Mouse (Mus musculus) myocyte (in vitro differentiated cells): Measurements from ENCODE around the gene Creb3l2. TPM values are rescaled to one million over a fixed set of nuclear protein-coding genes. Genes with fewer than 3 reads are reported as not detected.

Experiments used
- H3K27me3 ChIP-seq: one replicate; pipeline ENCODE4 v1.6.1; 2011; ENCODE audit not compliant: control insufficient read depth, insufficient read depth, insufficient read length
- H3K36me3 ChIP-seq: one replicate; pipeline ENCODE4 v1.6.1; 2011; ENCODE audit not compliant: control insufficient read depth, insufficient read depth
- H3K4me2 ChIP-seq: one replicate; pipeline ENCODE4 v1.6.1; 2011; ENCODE audit warnings: low read depth, control low read depth
- H3K4me3 ChIP-seq: one replicate; pipeline ENCODE4 v1.5.1; 2011; ENCODE audit warnings: mild to moderate bottlenecking, control low read depth, moderate library complexity
- H3K79me2 ChIP-seq: one replicate; pipeline ENCODE4 v1.6.1; 2011; ENCODE audit not compliant: control insufficient read depth, insufficient read depth
- H3ac ChIP-seq: one replicate; pipeline ENCODE4 v1.6.1; 2011; ENCODE audit not compliant: control insufficient read depth, insufficient read length
- CEBPB ChIP-seq: IDR thresholded peaks from 2 replicates; pipeline ENCODE4 v1.6.1; 2011; ENCODE audit warnings: mild to moderate bottlenecking, moderate library complexity; ENCODE audit not compliant: poor library complexity, insufficient read depth, severe bottlenecking
- E2F4 ChIP-seq: IDR thresholded peaks from one replicate; pipeline ENCODE4 v1.6.1; 2011; ENCODE audit warnings: mild to moderate bottlenecking, control low read depth, moderate library complexity; ENCODE audit not compliant: insufficient read depth
- MAX ChIP-seq: IDR thresholded peaks from one replicate; pipeline ENCODE4 v1.6.1; 2011; ENCODE audit warnings: low read depth, mild to moderate bottlenecking, control low read depth
- MYOD1 ChIP-seq, 3 experiments: IDR thresholded peaks; one replicate each; pipeline ENCODE4 v1.6.1; 2011; ENCODE audit warnings: control low read depth in 2 of 3, low read depth in 2 of 3, mild to moderate bottlenecking in 2 of 3, moderate library complexity in 1 of 3; ENCODE audit not compliant: insufficient read length in 2 of 3, control insufficient read depth in 1 of 3
- MYOG ChIP-seq, 3 experiments: IDR thresholded peaks; one replicate each; pipeline ENCODE4 v1.6.1; 2011; ENCODE audit warnings: control low read depth in 2 of 3, low read depth in 2 of 3, mild to moderate bottlenecking in 2 of 3; ENCODE audit not compliant: insufficient read length in 2 of 3, control insufficient read depth in 1 of 3, insufficient read depth in 1 of 3
- POLR2A ChIP-seq: IDR thresholded peaks from one replicate; pipeline ENCODE4 v1.6.1; 2011; ENCODE audit warnings: low read depth, mild to moderate bottlenecking, control low read depth, moderate library complexity; ENCODE audit not compliant: insufficient read length
- POLR2AphosphoS2 ChIP-seq: IDR thresholded peaks from one replicate; pipeline ENCODE4 v1.6.1; 2011; ENCODE audit warnings: low read depth, control low read depth; ENCODE audit not compliant: insufficient read length
- REST ChIP-seq: IDR thresholded peaks from one replicate; pipeline ENCODE4 v1.6.1; 2011; ENCODE audit warnings: mild to moderate bottlenecking, control low read depth, moderate library complexity; ENCODE audit not compliant: insufficient read depth, insufficient read length
- SRF ChIP-seq: IDR thresholded peaks from one replicate; pipeline ENCODE4 v1.6.1; 2011; ENCODE audit warnings: low read depth; ENCODE audit not compliant: control insufficient read depth, insufficient read length
- TCF12 ChIP-seq: IDR thresholded peaks from one replicate; pipeline ENCODE4 v1.6.1; 2011; ENCODE audit warnings: mild to moderate bottlenecking, control low read depth; ENCODE audit not compliant: poor library complexity, insufficient read depth, severe bottlenecking
- TCF3 ChIP-seq: IDR thresholded peaks from one replicate; pipeline ENCODE4 v1.6.1; 2011; ENCODE audit warnings: low read depth, control low read depth; ENCODE audit not compliant: insufficient read length
- USF1 ChIP-seq: IDR thresholded peaks from one replicate; pipeline ENCODE4 v1.6.1; 2011; ENCODE audit warnings: low read depth, mild to moderate bottlenecking, control low read depth, moderate library complexity
- polyA plus RNA-seq: library from polyadenylated mRNA; unstranded; fragments of >200 nt; fragmentation: generic; extraction: Trizol; gene quantifications from one replicate; pipeline ENCODE4 v1.2.1, GENCODE M21; 2012; ENCODE audit warnings: missing spikeins

Gene Creb3l2
- polyA plus RNA-seq, 1 experiment, result 11.2 TPM

DNA sequence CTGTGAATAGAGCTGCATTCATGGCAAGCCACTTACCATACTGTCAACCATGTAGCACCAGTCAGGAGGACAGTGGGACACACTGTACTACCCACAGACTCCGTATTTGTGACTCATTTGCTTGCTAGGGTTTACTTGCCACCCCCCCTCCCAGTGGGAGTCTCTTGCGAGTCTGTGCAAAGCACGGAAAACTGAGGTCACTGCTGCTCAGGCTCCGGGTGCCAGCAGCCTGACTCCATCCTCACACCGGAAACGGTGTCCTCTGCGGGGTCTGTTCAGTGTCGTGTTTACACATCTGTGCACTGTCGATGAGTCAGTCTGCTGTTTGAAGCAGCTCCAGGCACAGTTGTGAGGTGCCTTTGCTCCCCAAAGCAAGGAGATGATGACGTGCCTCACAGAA, 43.0 kb downstream of the Creb3l2 start:
- Histone ChIP-seq H3K27me3 (no peaks in the 10 kb centered on the region), H3K79me2 (peaks cover 9% of the 10 kb centered on the region), H3K4me3 (no peak overlapping the region), H3ac (no peak overlapping the region), H3K4me2 (peak overlapping the region; percentile 64), H3K36me3 (no peaks in the 10 kb centered on the region)
- TF ChIP-seq POLR2AphosphoS2, result no peak
- no peak for TF ChIP-seq TCF3
- TF ChIP-seq TCF12, result no peak
- no peak for TF ChIP-seq SRF
- TF ChIP-seq REST, result no peak
- peak in 1 of 3 experiments; percentile 86 for TF ChIP-seq MYOD1 (IDR thresholded peaks at IDR 0.05; ENCODE audit: control insufficient read depth in 1 of 3, insufficient read length in 2 of 3, low read depth in 2 of 3)
- no peak for TF ChIP-seq CEBPB
- TF ChIP-seq MYOG (IDR thresholded peaks at IDR 0.05; ENCODE audit: control insufficient read depth in 1 of 3, insufficient read depth in 1 of 3, insufficient read length in 2 of 3, low read depth in 2 of 3), result peak in 1 of 3 experiments; percentile 14

- Histone ChIP-seq H3K36me3 (no peaks in the 10 kb centered on the region), H3K4me2 (no peak overlapping the region), H3ac (no peak overlapping the region), H3K79me2 (peaks cover 9% of the 10 kb centered on the region), H3K4me3 (no peak overlapping the region), H3K27me3 (no peaks in the 10 kb centered on the region)
- no peak for TF ChIP-seq MAX
- TF ChIP-seq TCF3, result no peak
- no peak for TF ChIP-seq USF1
- TF ChIP-seq SRF, result no peak
- no peak for TF ChIP-seq MYOG (IDR thresholded peaks at IDR 0.05; ENCODE audit: control insufficient read depth in 1 of 3, insufficient read depth in 1 of 3, insufficient read length in 2 of 3, low read depth in 2 of 3)
- TF ChIP-seq CEBPB, result no peak
- TF ChIP-seq MYOD1 (IDR thresholded peaks at IDR 0.05; ENCODE audit: control insufficient read depth in 1 of 3, insufficient read length in 2 of 3, low read depth in 2 of 3), result no peak
- TF ChIP-seq TCF12, result no peak
- no peak for TF ChIP-seq REST
- no peak for TF ChIP-seq POLR2AphosphoS2
Observed at GRCm38 (mm10) chr6:37397973-37398372, 44.0 kb downstream of the Creb3l2 start.

GRCm38 (mm10) chr6:37397254-37397653, 44.7 kb downstream of the Creb3l2 start:
- H3K79me2 ChIP-seq, result peaks cover 9% of the 10 kb centered on the region
- H3K36me3 ChIP-seq, result no peaks in the 10 kb centered on the region
- no peaks in the 10 kb centered on the region for H3K27me3 ChIP-seq
- TF ChIP-seq POLR2AphosphoS2 (no peak), TCF3 (no peak), USF1 (no peak), E2F4 (no peak), MYOG (IDR thresholded peaks at IDR 0.05; ENCODE audit: control insufficient read depth in 1 of 3, insufficient read depth in 1 of 3, insufficient read length in 2 of 3, low read depth in 2 of 3) (no peak), SRF (no peak), POLR2A (no peak), MAX (no peak), CEBPB (no peak), TCF12 (no peak), MYOD1 (IDR thresholded peaks at IDR 0.05; ENCODE audit: control insufficient read depth in 1 of 3, insufficient read length in 2 of 3, low read depth in 2 of 3) (no peak), REST (no peak)
- no peak overlapping the region for H3K4me2 ChIP-seq
- no peak overlapping the region for H3K4me3 ChIP-seq
- H3ac ChIP-seq, result no peak overlapping the region

DNA sequence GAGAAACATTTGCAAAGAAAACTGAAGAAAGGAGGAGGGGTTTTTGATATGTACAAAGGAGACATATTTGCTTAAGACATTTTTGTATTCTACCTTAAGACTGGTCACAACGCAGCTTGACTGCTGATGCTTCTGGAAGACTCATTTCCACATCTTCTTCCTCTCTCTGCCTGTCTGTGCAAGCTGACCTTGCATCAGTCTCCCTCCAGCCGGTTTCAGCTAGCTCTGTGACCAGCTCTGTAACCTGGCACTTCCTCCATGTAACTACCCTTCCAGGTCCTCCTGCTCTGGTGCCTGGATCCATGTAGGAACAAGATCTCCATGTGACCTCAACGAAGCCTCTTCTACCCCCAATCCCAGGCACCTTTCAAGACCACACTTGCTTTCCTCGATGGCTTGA, 45.8 kb downstream of the Creb3l2 start:
- TF ChIP-seq MAX, result no peak
- TF ChIP-seq TCF3, result no peak
- no peak for TF ChIP-seq E2F4
- TF ChIP-seq USF1, result no peak
- TF ChIP-seq TCF12, result no peak
- no peak for TF ChIP-seq CEBPB
- no peak for TF ChIP-seq MYOD1 (IDR thresholded peaks at IDR 0.05; ENCODE audit: control insufficient read depth in 1 of 3, insufficient read length in 2 of 3, low read depth in 2 of 3)
- no peak for TF ChIP-seq POLR2AphosphoS2
- no peak for TF ChIP-seq POLR2A
- TF ChIP-seq SRF, result no peak
- no peak for TF ChIP-seq MYOG (IDR thresholded peaks at IDR 0.05; ENCODE audit: control insufficient read depth in 1 of 3, insufficient read depth in 1 of 3, insufficient read length in 2 of 3, low read depth in 2 of 3)
- no peak for TF ChIP-seq REST
- Histone ChIP-seq H3K4me3 (no peak overlapping the region), H3K79me2 (peaks cover 9% of the 10 kb centered on the region)

GRCm38 (mm10) chr6:37393263-37393662, 48.7 kb downstream of the Creb3l2 start:
- H3ac ChIP-seq, result no peak overlapping the region
- TF ChIP-seq MYOD1 (IDR thresholded peaks at IDR 0.05; ENCODE audit: control insufficient read depth in 1 of 3, insufficient read length in 2 of 3, low read depth in 2 of 3) (no peak), POLR2A (no peak), TCF3 (no peak), CEBPB (no peak), MAX (no peak), REST (no peak), MYOG (IDR thresholded peaks at IDR 0.05; ENCODE audit: control insufficient read depth in 1 of 3, insufficient read depth in 1 of 3, insufficient read length in 2 of 3, low read depth in 2 of 3) (no peak), POLR2AphosphoS2 (no peak), SRF (no peak), TCF12 (no peak), USF1 (no peak), E2F4 (no peak)
- no peaks in the 10 kb centered on the region for H3K36me3 ChIP-seq
- H3K27me3 ChIP-seq, result no peaks in the 10 kb centered on the region
- no peak overlapping the region for H3K4me3 ChIP-seq
- no peak overlapping the region for H3K4me2 ChIP-seq
- H3K79me2 ChIP-seq, result peaks cover 22% of the 10 kb centered on the region

More for the DNA sequence above, 45.8 kb downstream of the Creb3l2 start:
- Histone ChIP-seq H3K36me3 (no peaks in the 10 kb centered on the region), H3K27me3 (no peaks in the 10 kb centered on the region), H3ac (no peak overlapping the region), H3K4me2 (no peak overlapping the region)
